Mouse (Mus musculus) activated CD4-positive, CD25-positive, alpha-beta regulatory T cell, adult 9 weeks (primary cell): Measurements from ENCODE around the gene Churc1. TPM values are rescaled to one million over a fixed set of nuclear protein-coding genes. Genes with fewer than 3 reads are reported as not detected.

Experiments used
- polyA plus RNA-seq: library from polyadenylated mRNA; unstranded; fragments of 100-300 nt; shearing (Covaris generic); gene quantifications from one replicate; pipeline ENCODE4 v1.2.1, GENCODE M21; 2017

The Churc1 gene
- 169 TPM for polyA plus RNA-seq

GRCm38 (mm10) chr12:76765354-76765851 is at the start of gene Churc1, which contains the start of gene Fntb:
TSS of gene Churc1 (plus strand) at chr12:76765538.
TSS of gene Fntb (plus strand) at chr12:76765589.

GRCm38 (mm10) chr12:76795350-76795749 is 30.0 kb downstream of the Churc1 start, which contains the start of gene Gpx2:
TSS of gene Gpx2 (minus strand) at chr12:76795554.

GRCm38 (mm10) chr12:76822651-76823041 is 57.3 kb downstream of the Churc1 start, which contains the start of gene Rab15:
TSS of gene Rab15 (minus strand) at chr12:76822908.

Other genes with a start within 250 kb of the Churc1 start
- gene Plekhg3, start 234.6 kb upstream of the Churc1 start, polyA plus RNA-seq: 2.4 TPM
- 1.3 TPM for gene Sptb, start 55.0 kb upstream of the Churc1 start, polyA plus RNA-seq
- 18.0 TPM for gene Fntb, start 51 bp downstream of the Churc1 start, polyA plus RNA-seq
- gene Gpx2, start 30.0 kb downstream of the Churc1 start, polyA plus RNA-seq: not detected
- not detected for gene Rab15, start 57.4 kb downstream of the Churc1 start, polyA plus RNA-seq
- gene Max, start 196.7 kb downstream of the Churc1 start, polyA plus RNA-seq: 196 TPM